Mouse (Mus musculus): ENCODE measurements around the gene Syne3. TPM values are rescaled to one million over a fixed set of nuclear protein-coding genes. Genes with fewer than 3 reads are reported as not detected.

Syne3 gene
- total and polyA plus RNA-seq, 3 experiments = 4.9 to 10.7 TPM; not detected in 1

DNA sequence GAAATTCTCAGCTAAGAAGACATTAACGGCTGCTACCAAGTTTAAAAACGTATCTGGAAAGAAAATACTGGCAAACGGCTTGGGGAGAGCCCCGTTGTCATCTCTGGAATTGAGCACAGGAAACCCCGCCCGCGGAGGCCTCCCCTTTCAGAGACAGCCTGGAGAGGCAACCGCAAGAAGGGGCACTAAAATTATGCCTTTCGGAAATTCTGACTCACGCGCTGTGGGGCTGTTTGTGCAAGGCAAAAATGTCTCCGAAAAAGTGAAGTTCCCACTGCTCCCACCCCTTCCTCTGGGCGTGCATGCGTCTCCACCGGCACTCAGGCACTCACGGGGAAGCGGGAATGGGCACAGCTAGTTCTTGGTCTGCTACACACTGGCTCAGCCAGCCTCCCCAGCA, 3.5 kb upstream of the Syne3 start:
- H3K79me2 ChIP-seq (ENCODE audit: control insufficient read depth, insufficient read depth, low read length, poor library complexity) = peaks cover 10% of the 10 kb centered on the region
- H3K27ac ChIP-seq (ENCODE audit: control insufficient read depth, low read depth, low read length) = peak overlapping the region; percentile 78
- H3K9me3 ChIP-seq (replicated peaks; ENCODE audit: insufficient read depth, low read length) = no peaks in the 10 kb centered on the region
- peak overlapping the region; percentile 55 for H3K9ac ChIP-seq (ENCODE audit: control insufficient read depth, low read depth, low read length, poor library complexity, severe bottlenecking)
- peak overlapping the region; percentile 31 to 49 for H3K4me3 ChIP-seq (ENCODE audit: control insufficient read depth in 1 of 2, insufficient read depth in 1 of 2, low read depth in 2 of 2, low read length in 2 of 2)
- peak; percentile 29 to 47; a peak in 1 of 4 replicates for TF ChIP-seq POLR2A (IDR thresholded peaks at IDR 0.05; ENCODE audit: control insufficient read depth in 1 of 2, insufficient read depth in 1 of 2, low read depth in 1 of 2, low read length in 2 of 2, poor library complexity in 1 of 2)
- peak; percentile 46 to 57 for TF ChIP-seq EP300 (IDR thresholded peaks at IDR 0.05; ENCODE audit: low read depth in 1 of 2, low read length in 2 of 2)
- peak; percentile 61; the same call in 1 of the 2 replicates for TF ChIP-seq MAX (IDR thresholded peaks at IDR 0.05; ENCODE audit: low read length)
- no peak for TF ChIP-seq SMC3 (IDR thresholded peaks at IDR 0.05; ENCODE audit: low read depth, low read length)
- TF ChIP-seq NRF1 (IDR thresholded peaks at IDR 0.05; ENCODE audit: insufficient read depth, low read depth, low read length, poor library complexity, severe bottlenecking) = no peak
- peak; percentile 60; the same call in 1 of the 2 replicates for TF ChIP-seq SIN3A (IDR thresholded peaks at IDR 0.05; ENCODE audit: low read length)
- no peak for TF ChIP-seq BHLHE40 (IDR thresholded peaks at IDR 0.05; ENCODE audit: borderline replicate concordance, low read depth, low read length)
- TF ChIP-seq MEF2A (IDR thresholded peaks at IDR 0.05; ENCODE audit: extremely low read depth, insufficient replicate concordance, low read depth, low read length, poor library complexity, severe bottlenecking) = no peak
- no peak for TF ChIP-seq CTCF (IDR thresholded peaks at IDR 0.05 in 2 of 3, conservative IDR thresholded peaks at IDR 0.05 in 1 of 3; ENCODE audit: control insufficient read depth in 1 of 3, insufficient read depth in 1 of 3, low read depth in 2 of 3, low read length in 3 of 3, poor library complexity in 1 of 3, severe bottlenecking in 1 of 3)
- TF ChIP-seq JUND (IDR thresholded peaks at IDR 0.05; ENCODE audit: low read depth, low read length) = peak; percentile 39; the same call in 1 of the 2 replicates
- no peak for TF ChIP-seq USF2 (IDR thresholded peaks at IDR 0.05; ENCODE audit: borderline replicate concordance in 1 of 2, insufficient read depth in 1 of 2, low read depth in 1 of 2, low read length in 2 of 2)
- TF ChIP-seq POLR2AphosphoS5 (IDR thresholded peaks at IDR 0.05; ENCODE audit: borderline replicate concordance, low read depth, low read length) = no peak
- 0 out of 2 replicates have a peak, but pooled peaks have one; percentile 30 for TF ChIP-seq ETS1 (IDR thresholded peaks at IDR 0.05; ENCODE audit: low read depth, low read length)
- TF ChIP-seq TBP (IDR thresholded peaks at IDR 0.05; ENCODE audit: low read depth, low read length) = 0 out of 2 replicates have a peak, but pooled peaks have one; percentile 57
- TF ChIP-seq GATA1 (IDR thresholded peaks at IDR 0.05; ENCODE audit: low read depth, low read length) = no peak
- TF ChIP-seq CHD2 (IDR thresholded peaks at IDR 0.05; ENCODE audit: low read length) = no peak
- peak; percentile 79 for TF ChIP-seq MAZ (IDR thresholded peaks at IDR 0.05; ENCODE audit: low read depth, low read length)
- 0 out of 2 replicates have a peak, but pooled peaks have one; percentile 39 for TF ChIP-seq TCF12 (IDR thresholded peaks at IDR 0.05; ENCODE audit: low read depth, low read length)
- no peak for TF ChIP-seq MXI1 (IDR thresholded peaks at IDR 0.05; ENCODE audit: low read depth, low read length)
- TF ChIP-seq GABPA (IDR thresholded peaks at IDR 0.05; ENCODE audit: low read depth, low read length) = no peak
- no peak for TF ChIP-seq ZKSCAN1 (IDR thresholded peaks at IDR 0.05; ENCODE audit: low read depth, low read length)
- no peak for TF ChIP-seq POLR2AphosphoS2 (IDR thresholded peaks at IDR 0.05; ENCODE audit: low read length)
- 0 out of 2 replicates have a peak, but pooled peaks have one; percentile 32 for TF ChIP-seq MYC (IDR thresholded peaks at IDR 0.05; ENCODE audit: low read depth, low read length)
- no peak; the same call in 1 of the 2 replicates for TF ChIP-seq HCFC1 (IDR thresholded peaks at IDR 0.05; ENCODE audit: low read depth, low read length)
- TF ChIP-seq ZMIZ1 (IDR thresholded peaks at IDR 0.05; ENCODE audit: low read depth, low read length) = no peak
- TF ChIP-seq RAD21 (IDR thresholded peaks at IDR 0.05; ENCODE audit: low read depth, low read length) = no peak
- peaks cover 0 to 26% of the 10 kb centered on the region in 2 experiments; a peak in 2 of 4 replicates for H3K36me3 ChIP-seq (ENCODE audit: control insufficient read depth in 1 of 2, insufficient read depth in 2 of 2, low read length in 2 of 2)
- no peaks in the 10 kb centered on the region for H3K27me3 ChIP-seq (ENCODE audit: control insufficient read depth in 1 of 2, insufficient read depth in 2 of 2, low read length in 2 of 2)
- DNase-seq (ENCODE audit: low read depth, low spot score) = peak; percentile 92
- H3K4me1 ChIP-seq (ENCODE audit: control insufficient read depth in 1 of 2, insufficient read depth in 2 of 2, low read length in 2 of 2) = peaks cover 11 to 46% of the 10 kb centered on the region in 2 experiments
